Mouse (Mus musculus) limb, embryonic 14.5 days (tissue): ENCODE data around the gene Rabgap1l. TPM values are rescaled to one million over a fixed set of nuclear protein-coding genes. Genes with fewer than 3 reads are reported as not detected.

Experiments
- ATAC-seq: fragments of 200-750 bp; cut with Nextera tagmentation; 2 replicates; pipeline ENCODE4 v1.8.0; 2017; ENCODE audit warnings: low read depth, moderate number of reproducible peaks, moderate TSS enrichment; ENCODE audit not compliant: low FRiP score
- DNase-seq: peaks from one replicate; pipeline ENCODE4 v3.0.0-alpha.2; 2015; ENCODE audit warnings: low spot score
- H3K27ac ChIP-seq: fragments of 300-500 bp; sonication (generic); replicated peaks from 2 replicates; pipeline ENCODE4 v1.5.1; 2014; ENCODE audit warnings: low read depth, mild to moderate bottlenecking, low read length, moderate library complexity, mixed read lengths
- H3K27me3 ChIP-seq: fragments of 300-500 bp; sonication (generic); 2 replicates; pipeline ENCODE4 v1.6.1; 2014; ENCODE audit warnings: low read length, mixed read lengths; ENCODE audit not compliant: control insufficient read depth, insufficient read depth
- H3K36me3 ChIP-seq: fragments of 300-500 bp; sonication (generic); 2 replicates; pipeline ENCODE4 v1.6.1; 2014; ENCODE audit warnings: mild to moderate bottlenecking, low read length, moderate library complexity, mixed read lengths; ENCODE audit not compliant: control insufficient read depth, insufficient read depth
- H3K4me1 ChIP-seq: fragments of 300-500 bp; sonication (generic); 2 replicates; pipeline ENCODE4 v1.6.1; 2014; ENCODE audit warnings: antibody characterized with exemption, low read length, mixed read lengths; ENCODE audit not compliant: control insufficient read depth, insufficient read depth
- H3K4me2 ChIP-seq: fragments of 300-500 bp; sonication (generic); replicated peaks from 2 replicates; pipeline ENCODE4 v1.6.1; 2014; ENCODE audit warnings: low read depth, mild to moderate bottlenecking, low read length, moderate library complexity; ENCODE audit not compliant: severe bottlenecking
- H3K4me3 ChIP-seq: fragments of 300-500 bp; sonication (generic); replicated peaks from 2 replicates; pipeline ENCODE4 v1.5.1; 2014; ENCODE audit warnings: low read length
- H3K9ac ChIP-seq: fragments of 300-500 bp; sonication (generic); 2 replicates; pipeline ENCODE4 v1.6.1; 2014; ENCODE audit warnings: mild to moderate bottlenecking, low read depth, low read length, moderate library complexity; ENCODE audit not compliant: severe bottlenecking
- H3K9me3 ChIP-seq: fragments of 300-500 bp; sonication (generic); 2 replicates; pipeline ENCODE4 v1.6.1; 2016; ENCODE audit warnings: low read length; ENCODE audit not compliant: control insufficient read depth
- POLR2A ChIP-seq: fragments of 200-500 bp; IDR thresholded peaks from 2 replicates; pipeline ENCODE4 v1.8.0; 2012; ENCODE audit warnings: inconsistent platforms, mild to moderate bottlenecking, moderate library complexity, borderline replicate concordance; ENCODE audit not compliant: insufficient read depth, insufficient read length; ENCODE audit errors: extremely low read depth
- WGBS: fragments of 180-500 bp; shearing (Covaris S2); extraction: QIAGEN DNeasy Blood & Tissue Kit; methylation state at CpG from one replicate; pipeline ENCODE4 v1.1.7; 2014; 5-methylcytosine and 5-hydroxymethylcytosine counted together
- polyA plus RNA-seq, 2 experiments: library from polyadenylated mRNA; depleted of rRNA in 1 of 2; stranded (reverse) in 1 of 2; unstranded in 1 of 2; fragments of >200 nt; fragmentation: Nextera tagmentation in 1 of 2; extraction: Ambion mirVana in 1 of 2; gene quantifications; 2 replicates each; pipeline versions ENCODE4 v1.2.1 to v1.2.3; 2012 to 2014

Rabgap1l gene
- polyA plus RNA-seq, 2 experiments, result 13.3 to 19.3 TPM

GRCm38 (mm10) chr1:160812428-160812827 lies 19.4 kb upstream of the Rabgap1l start:
- no peaks in the 10 kb centered on the region for H3K9me3 ChIP-seq
- H3K4me1 ChIP-seq, result no peaks in the 10 kb centered on the region
- H3K4me3 ChIP-seq, result no peak overlapping the region
- H3K27ac ChIP-seq, result no peak overlapping the region
- H3K27me3 ChIP-seq, result no peaks in the 10 kb centered on the region
- no peak overlapping the region for H3K4me2 ChIP-seq
- no peak for ATAC-seq
- no peak overlapping the region for H3K9ac ChIP-seq
- TF ChIP-seq POLR2A, result no peak
- no peak for DNase-seq
- no peaks in the 10 kb centered on the region for H3K36me3 ChIP-seq

- H3K27me3 ChIP-seq, result no peaks in the 10 kb centered on the region
- H3K27ac ChIP-seq, result no peak overlapping the region
- H3K9ac ChIP-seq, result no peak overlapping the region
- TF ChIP-seq POLR2A, result no peak
- H3K36me3 ChIP-seq, result no peaks in the 10 kb centered on the region
- no peak overlapping the region for H3K4me2 ChIP-seq
- 86% methylated on average over 1 of the region's 1 CpGs for WGBS
- no peaks in the 10 kb centered on the region for H3K4me1 ChIP-seq
- H3K4me3 ChIP-seq, result no peak overlapping the region
- no peaks in the 10 kb centered on the region for H3K9me3 ChIP-seq
- ATAC-seq (no peak), DNase-seq (no peak)
Observed at GRCm38 (mm10) chr1:160811930-160812329, 18.9 kb upstream of the Rabgap1l start.

DNA sequence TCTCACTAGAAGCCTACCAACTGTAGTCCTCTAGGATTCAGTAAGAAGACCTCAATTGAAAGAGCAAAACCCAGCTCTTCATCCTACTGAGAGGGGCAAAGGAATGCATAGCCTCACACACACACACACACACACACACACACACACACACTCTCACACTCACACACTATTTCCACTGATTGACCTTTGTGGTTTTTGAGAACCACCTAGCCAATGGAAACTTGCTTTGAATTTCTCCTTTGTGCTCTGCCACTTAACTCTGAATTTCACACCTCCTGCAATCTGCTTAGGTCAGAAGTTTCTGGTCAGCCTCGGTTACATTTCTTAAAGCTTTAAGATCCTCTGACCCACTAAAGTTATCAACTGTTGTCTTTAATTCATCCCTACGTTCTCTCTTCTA lies 12.3 kb upstream of the Rabgap1l start:
- no peak overlapping the region for H3K27ac ChIP-seq
- no peak overlapping the region for H3K4me2 ChIP-seq
- no peaks in the 10 kb centered on the region for H3K36me3 ChIP-seq
- no peak overlapping the region for H3K9ac ChIP-seq
- no peak for ATAC-seq
- WGBS, result 52% methylated on average over 2 of the region's 2 CpGs
- no peaks in the 10 kb centered on the region for H3K27me3 ChIP-seq
- DNase-seq, result no peak
- no peaks in the 10 kb centered on the region for H3K4me1 ChIP-seq
- TF ChIP-seq POLR2A, result no peak
- H3K9me3 ChIP-seq, result no peaks in the 10 kb centered on the region
- H3K4me3 ChIP-seq, result no peak overlapping the region

DNA sequence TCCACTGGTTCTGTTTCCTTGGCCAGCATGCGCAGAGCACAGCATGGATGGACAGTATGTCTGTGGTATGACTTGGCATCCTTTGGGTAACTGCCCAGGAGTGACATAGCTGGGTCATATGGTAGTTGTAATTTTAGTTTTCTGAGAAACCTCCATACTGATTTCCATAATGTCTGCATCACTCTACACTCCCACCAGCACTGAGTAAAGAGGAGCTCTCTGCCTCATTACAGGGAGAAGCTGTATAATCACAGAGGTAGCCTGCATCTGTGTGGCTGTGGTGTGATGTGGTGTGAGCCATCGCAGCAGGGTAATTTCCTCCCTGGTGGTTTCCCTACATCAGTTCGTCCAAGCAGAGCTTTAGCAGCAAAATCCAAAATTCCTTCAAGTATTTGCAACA lies 7.0 kb upstream of the Rabgap1l start:
- Histone ChIP-seq H3K4me3 (no peak overlapping the region), H3K4me2 (no peak overlapping the region), H3K9me3 (no peaks in the 10 kb centered on the region), H3K27me3 (no peaks in the 10 kb centered on the region), H3K36me3 (no peaks in the 10 kb centered on the region), H3K9ac (no peak overlapping the region), H3K27ac (no peak overlapping the region), H3K4me1 (no peaks in the 10 kb centered on the region)
- no peak for TF ChIP-seq POLR2A
- ATAC-seq (no peak), DNase-seq (no peak)
- 73% methylated on average over 3 of the region's 3 CpGs for WGBS

DNA sequence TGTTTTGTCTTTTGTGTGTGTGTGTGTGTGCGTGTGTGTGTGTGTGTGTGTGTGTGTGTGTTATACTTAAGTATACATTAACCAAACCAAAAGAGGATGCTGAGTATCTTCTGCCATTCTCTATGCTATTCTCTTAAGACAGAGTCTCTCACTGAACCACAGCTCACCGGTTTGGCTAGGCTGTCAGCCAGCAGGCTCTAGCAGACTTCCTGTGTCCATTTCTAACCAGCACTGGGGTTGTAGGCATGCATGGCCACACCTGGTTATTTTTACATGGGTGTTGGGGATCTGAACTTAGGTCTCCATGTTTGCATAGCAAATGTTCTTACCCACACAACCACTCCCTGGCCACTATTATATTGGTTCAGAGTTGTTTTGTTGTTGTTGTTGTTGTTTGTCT lies 2.0 kb upstream of the Rabgap1l start:
- WGBS, result 71% methylated on average over 2 of the region's 2 CpGs
- DNase-seq (no peak), ATAC-seq (no peak)
- H3K36me3 ChIP-seq, result no peaks in the 10 kb centered on the region
- no peaks in the 10 kb centered on the region for H3K9me3 ChIP-seq
- peaks cover 9% of the 10 kb centered on the region for H3K4me1 ChIP-seq
- no peak overlapping the region for H3K4me3 ChIP-seq
- no peak overlapping the region for H3K27ac ChIP-seq
- no peak overlapping the region for H3K4me2 ChIP-seq
- no peak overlapping the region for H3K9ac ChIP-seq
- H3K27me3 ChIP-seq, result no peaks in the 10 kb centered on the region
- TF ChIP-seq POLR2A, result no peak
